Comparison of ENCODE assay signal across 9 mouse cellular contexts in genomic region chr11:111657778-111658177, GRCm38 (mm10).
"Had no signal": no experiment of that assay in that cellular context is flagged by ENCODE, and none has a peak within 500 bp of the region (broad histone marks: within the 10 kb centered on the region; RNA-seq: fewer than 3 reads in every experiment).

No protein-coding gene starts in this region.

- H3K4me2 ChIP-seq: liver, embryonic 11.5 days; lung, embryonic 14.5 days had no signal

- H3K9me3 ChIP-seq: midbrain, embryonic 10.5 days; neural tube, embryonic 12.5 days had no signal

- H3K36me3 ChIP-seq: midbrain, embryonic 10.5 days; neural tube, embryonic 12.5 days had no signal

- H3K4me3 ChIP-seq: midbrain, embryonic 10.5 days; neural tube, embryonic 12.5 days had no signal

- H3K27ac ChIP-seq: neural tube, embryonic 12.5 days had no signal

- H3K9ac ChIP-seq: lung, embryonic 14.5 days; neural tube, embryonic 12.5 days had no signal

- DNase-seq: kidney, adult 18-20 months; kidney, postnatal 10 days; lung, postnatal 10 days; thymus, adult 18-20 months; thymus, postnatal 14 days had no signal
